Mouse (Mus musculus) layer of hippocampus, adult 9-10 months (tissue): Measurements from ENCODE around the gene Pcgf2.
A peak's percentile ranks its signal among the peaks of the same experiment; 100 is the strongest.
"Not testable (repeated sequence)": the region's sequence is repeated elsewhere in the genome, so short reads cannot be mapped to it uniquely, and the experiment has no call there.

ENCODE experiments used
- DNase-seq: peaks from one replicate; pipeline ENCODE4 v3.0.0; 2022; ENCODE audit warnings: low spot score

Gene Pcgf2

GRCm38 (mm10) chr11:97717369-97718280 lies 17.3 kb upstream of the Pcgf2 start:
- DNase-seq, result no peak

- no peak for DNase-seq
These were observed 15.7 kb upstream of the Pcgf2 start for GRCm38 (mm10) chr11:97716021-97716420.

- DNase-seq, result no peak
These were observed 14.8 kb upstream of the Pcgf2 start for GRCm38 (mm10) chr11:97714784-97715760.

- no peak for DNase-seq
These were observed 14.1 kb upstream of the Pcgf2 start for GRCm38 (mm10) chr11:97714356-97714755.

- DNase-seq, result no peak
These were observed 13.6 kb upstream of the Pcgf2 start for GRCm38 (mm10) chr11:97713896-97714295.

GRCm38 (mm10) chr11:97712286-97712685 lies 12.0 kb upstream of the Pcgf2 start:
- DNase-seq, result no peak

GRCm38 (mm10) chr11:97711200-97711900 lies 11.1 kb upstream of the Pcgf2 start:
- DNase-seq, result no peak

GRCm38 (mm10) chr11:97710067-97710466 lies 9.8 kb upstream of the Pcgf2 start:
- DNase-seq, result not testable (repeated sequence)

GRCm38 (mm10) chr11:97703039-97703826 lies 2.9 kb upstream of the Pcgf2 start, which contains the start of gene Psmb3:
Gene Psmb3, plus strand, starts transcription at chr11:97703399.
- peak; percentile 100 for DNase-seq

- peak; percentile 89 for DNase-seq
These were observed 2.1 kb upstream of the Pcgf2 start for GRCm38 (mm10) chr11:97702393-97702745.

- no peak for DNase-seq
These were observed 1.5 kb upstream of the Pcgf2 start for GRCm38 (mm10) chr11:97701581-97702392.

- DNase-seq, result no peak
These were observed 666 bp upstream of the Pcgf2 start for GRCm38 (mm10) chr11:97700746-97701580.

- no peak for DNase-seq
These were observed 683 bp downstream of the Pcgf2 start for GRCm38 (mm10) chr11:97699626-97700002.

GRCm38 (mm10) chr11:97698741-97699611 lies 1.3 kb downstream of the Pcgf2 start:
- no peak for DNase-seq

- DNase-seq, result no peak
These were observed 2.3 kb downstream of the Pcgf2 start for GRCm38 (mm10) chr11:97697891-97698529.

GRCm38 (mm10) chr11:97697199-97697890 lies 3.0 kb downstream of the Pcgf2 start:
- no peak for DNase-seq

- DNase-seq, result no peak
These were observed 3.6 kb downstream of the Pcgf2 start for GRCm38 (mm10) chr11:97696669-97697068.
